Mouse (Mus musculus) kidney, adult 2 months (tissue): ENCODE data around the gene Dyx1c1. TPM values are rescaled to one million over a fixed set of nuclear protein-coding genes. Genes with fewer than 3 reads are reported as not detected.

ENCODE experiments used
- DNase-seq: peaks from one replicate; pipeline ENCODE4 v3.0.0; 2021
- H3K27ac ChIP-seq: fragments of 200-500 bp; 2 replicates; pipeline ENCODE4 v1.5.1; 2012; ENCODE audit warnings: low read depth, low read length, control low read depth, inconsistent platforms; ENCODE audit not compliant: insufficient read depth
- H3K27me3 ChIP-seq: fragments of 200-500 bp; replicated peaks from 2 replicates; pipeline ENCODE4 v1.6.1; 2012; ENCODE audit warnings: mild to moderate bottlenecking, moderate library complexity, low read length, inconsistent platforms; ENCODE audit not compliant: control insufficient read depth, insufficient read depth
- H3K36me3 ChIP-seq: fragments of 200-500 bp; 2 replicates; pipeline ENCODE4 v1.6.1; 2012; ENCODE audit warnings: mild to moderate bottlenecking, moderate library complexity, low read length, inconsistent platforms; ENCODE audit not compliant: control insufficient read depth, insufficient read depth
- H3K4me1 ChIP-seq: fragments of 200-500 bp; 2 replicates; pipeline ENCODE4 v1.6.1; 2011; ENCODE audit warnings: low read length; ENCODE audit not compliant: control insufficient read depth, insufficient read depth
- H3K4me3 ChIP-seq: fragments of 200-500 bp; 2 replicates; pipeline ENCODE4 v1.5.1; 2011; ENCODE audit warnings: mild to moderate bottlenecking, low read depth, low read length, control low read depth; ENCODE audit not compliant: insufficient read depth
- CTCF ChIP-seq: fragments of 200-500 bp; conservative IDR thresholded peaks from 2 replicates; pipeline ENCODE4 v1.5.1; 2011; ENCODE audit warnings: low read depth, mild to moderate bottlenecking, control low read depth, low read length, moderate library complexity, mixed read lengths; ENCODE audit not compliant: insufficient read depth, insufficient read length
- POLR2A ChIP-seq: fragments of 200-500 bp; IDR thresholded peaks from one replicate; pipeline ENCODE4 v1.6.1; 2011; ENCODE audit warnings: low read depth, low read length, control low read depth
- WGBS: fragments of 180-500 bp; shearing (Covaris S2); methylation state at CpG from one replicate; pipeline ENCODE4 v1.1.7; 2018; 5-methylcytosine and 5-hydroxymethylcytosine counted together
- polyA plus RNA-seq: library from polyadenylated mRNA; depleted of rRNA; stranded (reverse); fragments of >200 nt; gene quantifications from 2 replicates; pipeline ENCODE4 v1.2.3, GENCODE M21; 2012; rRNA removed

Gene Dyx1c1
- polyA plus RNA-seq, 1 experiment = 1.1 TPM

GRCm38 (mm10) chr9:73005106-73005505 is 46.5 kb downstream of the Dyx1c1 start:
- H3K4me1 ChIP-seq = no peaks in the 10 kb centered on the region
- no peak overlapping the region for H3K27ac ChIP-seq
- DNase-seq = no peak
- H3K4me3 ChIP-seq = no peak overlapping the region
- peaks cover 4% of the 10 kb centered on the region for H3K36me3 ChIP-seq
- whole genome bisulfite sequencing = 82% methylated on average over 6 of the region's 6 CpGs
- no peaks in the 10 kb centered on the region for H3K27me3 ChIP-seq
- TF ChIP-seq CTCF = no peak
- no peak for TF ChIP-seq POLR2A

- no peaks in the 10 kb centered on the region for H3K4me1 ChIP-seq
- TF ChIP-seq POLR2A (no peak), CTCF (0 out of 2 replicates have a peak, but pooled peaks have one; percentile 13)
- no peak for DNase-seq
- no peak overlapping the region for H3K4me3 ChIP-seq
- H3K27ac ChIP-seq = no peak overlapping the region
- peaks cover 9% of the 10 kb centered on the region for H3K36me3 ChIP-seq
- no peaks in the 10 kb centered on the region for H3K27me3 ChIP-seq
- 90% methylated on average over 3 of the region's 3 CpGs for WGBS
Measured at GRCm38 (mm10) chr9:73006175-73006574, 47.6 kb downstream of the Dyx1c1 start.

GRCm38 (mm10) chr9:73008384-73008783 is 49.8 kb downstream of the Dyx1c1 start:
- H3K4me3 ChIP-seq = no peak overlapping the region
- 54% methylated on average over 3 of the region's 3 CpGs for WGBS
- peaks cover 16% of the 10 kb centered on the region for H3K36me3 ChIP-seq
- no peaks in the 10 kb centered on the region for H3K4me1 ChIP-seq
- DNase-seq = no peak
- H3K27ac ChIP-seq = no peak overlapping the region
- H3K27me3 ChIP-seq = no peaks in the 10 kb centered on the region
- TF ChIP-seq POLR2A (no peak), CTCF (no peak)

GRCm38 (mm10) chr9:73012629-73013028 is 54.0 kb downstream of the Dyx1c1 start:
- Histone ChIP-seq H3K27me3 (no peaks in the 10 kb centered on the region), H3K36me3 (peaks cover 12% of the 10 kb centered on the region), H3K4me1 (no peaks in the 10 kb centered on the region), H3K27ac (no peak overlapping the region), H3K4me3 (no peak overlapping the region)
- TF ChIP-seq POLR2A = no peak
- 0 out of 2 replicates have a peak, but pooled peaks have one; percentile 1 for TF ChIP-seq CTCF
- 90% methylated on average over 4 of the region's 4 CpGs for WGBS
- DNase-seq = no peak

- TF ChIP-seq CTCF (no peak), POLR2A (no peak)
- 81% methylated on average over 13 of the region's 13 CpGs for WGBS
Measured at GRCm38 (mm10) chr9:73014724-73015123, 56.1 kb downstream of the Dyx1c1 start.

GRCm38 (mm10) chr9:73019841-73020240 is 61.3 kb downstream of the Dyx1c1 start:
- Histone ChIP-seq H3K36me3 (no peaks in the 10 kb centered on the region), H3K4me3 (no peak overlapping the region), H3K4me1 (no peaks in the 10 kb centered on the region), H3K27me3 (no peaks in the 10 kb centered on the region), H3K27ac (no peak overlapping the region)
- no peak for DNase-seq
- 85% methylated on average over 10 of the region's 10 CpGs for WGBS
- TF ChIP-seq CTCF = no peak
- no peak for TF ChIP-seq POLR2A

More at GRCm38 (mm10) chr9:73014724-73015123, 56.1 kb downstream of the Dyx1c1 start:
- Histone ChIP-seq H3K4me3 (no peak overlapping the region), H3K4me1 (no peaks in the 10 kb centered on the region), H3K27ac (no peak overlapping the region), H3K36me3 (peaks cover 12% of the 10 kb centered on the region), H3K27me3 (no peaks in the 10 kb centered on the region)
- DNase-seq = no peak

- Histone ChIP-seq H3K27ac (no peak overlapping the region), H3K4me1 (no peaks in the 10 kb centered on the region), H3K36me3 (no peaks in the 10 kb centered on the region), H3K4me3 (no peak overlapping the region), H3K27me3 (no peaks in the 10 kb centered on the region)
- TF ChIP-seq POLR2A = no peak
- TF ChIP-seq CTCF = no peak
- no peak for DNase-seq
- 92% methylated on average over 5 of the region's 5 CpGs for WGBS
Measured at GRCm38 (mm10) chr9:73020566-73021097, 62.0 kb downstream of the Dyx1c1 start.

Other genes with a start within 250 kb of the Dyx1c1 start
- gene Prtg, start 151.9 kb upstream of the Dyx1c1 start, polyA plus RNA-seq = 0.06 and 0.15 TPM in 2 replicates
- 0.22 and 0.38 TPM in 2 replicates for gene Pygo1, start 33.1 kb upstream of the Dyx1c1 start, polyA plus RNA-seq
- gene Gm44503, start 67 bp downstream of the Dyx1c1 start, polyA plus RNA-seq = not detected in 2 replicates
- 29.1 and 34.8 TPM in 2 replicates for gene Ccpg1os, start 26.6 kb downstream of the Dyx1c1 start, polyA plus RNA-seq
- gene Ccpg1, start 26.6 kb downstream of the Dyx1c1 start, polyA plus RNA-seq = 20.1 and 30.2 TPM in 2 replicates
- gene Pigb, start 81.6 kb downstream of the Dyx1c1 start, polyA plus RNA-seq = 10.7 and 10.9 TPM in 2 replicates
- 8.0 and 9.4 TPM in 2 replicates for gene Rab27a, start 86.1 kb downstream of the Dyx1c1 start, polyA plus RNA-seq
- 0.07 and 0.19 TPM in 2 replicates for gene Khdc3, start 143.1 kb downstream of the Dyx1c1 start, polyA plus RNA-seq
- gene Gm20509, start 143.7 kb downstream of the Dyx1c1 start, polyA plus RNA-seq = not detected in 2 replicates
- 17.7 and 24.5 TPM in 2 replicates for gene Rsl24d1, start 154.6 kb downstream of the Dyx1c1 start, polyA plus RNA-seq